Mouse (Mus musculus): ENCODE results near the gene Slc9a9.

Gene Slc9a9

GRCm38 (mm10) chr9:94838479-94839031 lies 168.8 kb downstream of the Slc9a9 start:
- DNase-seq (ENCODE audit: low read depth, low spot score) = no peak

- peak; percentile 21 for DNase-seq (ENCODE audit: low read depth, low spot score)
Observed at GRCm38 (mm10) chr9:94839204-94839603, 169.5 kb downstream of the Slc9a9 start.

DNA sequence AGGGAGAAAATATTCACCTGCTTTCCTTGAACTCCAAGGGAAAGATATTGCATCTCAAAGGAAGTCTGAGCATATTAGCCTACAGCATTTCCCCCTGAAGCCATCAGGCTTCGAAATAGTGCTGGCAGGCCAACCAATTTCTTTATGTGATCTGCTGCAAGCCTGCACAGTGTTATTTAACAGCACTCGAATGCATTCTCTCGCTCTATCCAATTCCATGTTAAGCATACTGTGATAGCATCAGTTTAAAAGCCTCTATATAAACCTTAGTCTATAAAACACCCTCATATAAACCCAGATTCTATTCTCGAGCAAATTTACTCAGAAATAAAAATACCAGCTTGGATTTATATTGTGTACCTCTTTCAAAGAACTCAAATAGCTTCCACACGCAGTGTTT lies 170.7 kb downstream of the Slc9a9 start:
- DNase-seq (ENCODE audit: low read depth, low spot score) = no peak

DNA sequence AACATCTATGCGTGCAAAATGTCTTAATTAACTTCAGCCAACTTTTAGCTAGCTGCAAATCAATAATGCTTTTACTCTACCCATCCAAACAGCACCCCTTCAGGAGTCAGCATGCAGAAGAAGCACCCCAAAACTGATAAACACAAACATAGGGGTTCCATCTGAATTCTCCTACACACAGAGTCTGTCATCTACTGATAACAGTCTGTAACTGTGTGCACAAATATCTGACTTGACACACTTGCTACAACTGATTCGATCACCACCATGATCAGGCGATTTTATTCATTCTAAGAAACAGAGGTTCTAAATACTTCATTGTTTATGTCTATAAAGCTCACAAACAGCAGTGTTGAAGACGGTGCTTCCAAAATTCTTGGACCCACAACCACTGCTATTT lies 171.3 kb downstream of the Slc9a9 start:
- DNase-seq (ENCODE audit: low read depth, low spot score) = no peak

DNA sequence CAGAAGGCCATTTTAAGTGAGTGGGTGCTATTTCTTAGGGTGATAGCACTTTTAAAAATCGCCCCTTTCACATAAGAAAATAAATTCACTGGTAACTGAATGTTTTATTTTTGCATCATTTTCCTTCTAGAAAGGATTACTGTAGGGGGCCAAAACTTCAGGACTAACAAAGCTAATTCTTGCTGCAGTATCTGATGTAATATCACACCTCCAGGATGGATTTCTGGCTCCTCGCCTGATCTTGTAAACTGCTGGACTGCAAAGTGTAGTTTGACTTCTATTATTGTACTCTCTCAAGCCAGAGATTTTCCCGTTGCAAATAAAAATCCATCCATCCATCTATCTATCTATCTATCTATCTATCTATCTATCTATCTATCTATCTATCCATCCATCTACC lies 174.5 kb downstream of the Slc9a9 start:
- no peak for DNase-seq (ENCODE audit: low read depth, low spot score)

DNA sequence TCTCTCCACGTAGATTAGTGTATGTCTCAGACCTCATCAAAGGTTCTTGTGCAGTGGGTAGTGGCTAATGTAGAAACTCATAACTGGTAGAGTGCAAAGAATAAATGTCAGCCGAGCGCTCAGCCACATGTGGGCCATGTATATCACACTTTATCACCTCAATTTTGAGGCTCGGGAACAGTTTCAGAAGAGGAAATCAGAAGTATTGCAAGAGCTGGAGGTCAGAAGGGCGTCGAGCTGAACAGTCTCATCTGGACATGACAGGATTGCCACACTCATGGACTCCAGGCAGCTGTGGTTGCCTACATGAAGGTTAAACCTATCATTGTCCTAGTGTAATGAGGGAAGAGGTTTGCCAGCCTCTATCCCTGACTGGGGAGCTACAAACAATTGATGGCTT lies 177.9 kb downstream of the Slc9a9 start:
- no peak for DNase-seq (ENCODE audit: low read depth, low spot score)

- DNase-seq (ENCODE audit: low read depth, low spot score) = no peak
Observed at GRCm38 (mm10) chr9:94851550-94851949, 181.8 kb downstream of the Slc9a9 start.

DNA sequence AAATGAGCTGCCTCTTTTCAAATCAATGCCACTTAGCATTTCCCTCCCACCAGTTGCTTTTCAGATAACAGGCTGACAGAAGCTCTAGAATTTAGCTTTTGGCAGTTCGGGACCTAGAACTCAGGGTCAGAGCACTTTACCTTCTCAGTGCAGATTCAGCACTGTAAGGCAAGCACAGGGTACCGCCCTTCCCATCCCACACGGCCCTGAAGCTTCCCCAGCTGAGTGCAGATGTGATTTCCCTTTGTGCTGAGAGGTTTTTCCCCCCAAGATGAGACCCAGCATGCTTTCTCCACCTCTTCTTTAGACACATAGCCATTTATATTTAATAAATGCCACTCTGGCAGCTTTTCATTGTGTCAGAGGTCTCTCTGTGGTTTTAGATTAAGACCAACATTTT lies 186.4 kb downstream of the Slc9a9 start:
- DNase-seq (ENCODE audit: low read depth, low spot score) = no peak

DNA sequence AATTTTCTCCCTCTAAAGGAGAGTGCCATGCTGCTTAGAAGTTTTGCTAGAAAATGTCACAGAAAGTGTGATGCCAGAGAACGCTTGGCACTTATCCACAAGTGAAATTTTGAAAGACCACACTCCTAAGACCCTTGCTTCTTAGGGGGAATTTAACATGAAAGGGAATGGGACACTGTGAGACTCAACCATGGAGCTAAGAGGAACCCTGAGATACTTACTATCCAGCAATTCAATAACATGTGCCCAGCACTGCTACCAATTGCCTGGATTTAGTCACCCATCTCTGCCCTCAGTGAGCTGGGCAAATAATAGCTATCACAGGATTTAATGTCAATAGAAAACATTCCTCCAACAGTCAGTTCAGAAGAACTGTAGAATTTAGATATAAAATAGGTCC lies 198.8 kb downstream of the Slc9a9 start:
- no peak for DNase-seq (ENCODE audit: low read depth, low spot score)

GRCm38 (mm10) chr9:94869023-94869799 lies 199.5 kb downstream of the Slc9a9 start:
- no peak for DNase-seq (ENCODE audit: low read depth, low spot score)

- no peak for DNase-seq (ENCODE audit: low read depth, low spot score)
Observed at GRCm38 (mm10) chr9:94882517-94882916, 212.8 kb downstream of the Slc9a9 start.

- no peak for DNase-seq (ENCODE audit: low read depth, low spot score)
Observed at GRCm38 (mm10) chr9:94883435-94883834, 213.7 kb downstream of the Slc9a9 start.

DNA sequence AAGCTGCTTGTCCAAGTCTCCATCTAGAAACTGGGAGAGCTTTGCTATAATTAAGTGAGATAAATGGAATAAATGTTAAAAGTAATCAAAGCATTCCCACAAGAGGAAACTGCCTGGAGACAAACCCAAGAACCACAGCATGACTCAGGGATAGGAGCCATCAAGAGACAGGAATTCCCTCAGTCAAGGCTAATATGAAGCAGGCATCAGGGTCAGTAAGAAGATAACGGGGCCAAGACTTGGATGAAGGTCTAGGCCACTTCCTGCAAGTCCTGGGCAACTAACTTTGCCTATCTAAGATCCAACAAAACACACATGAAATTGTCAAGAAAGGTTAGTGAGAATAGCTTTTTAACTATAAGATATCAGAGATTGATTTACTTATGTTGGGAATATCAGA lies 215.4 kb downstream of the Slc9a9 start:
- DNase-seq (ENCODE audit: low read depth, low spot score) = no peak

GRCm38 (mm10) chr9:94889647-94890046 lies 219.9 kb downstream of the Slc9a9 start:
- DNase-seq (ENCODE audit: low read depth, low spot score) = no peak

GRCm38 (mm10) chr9:94895882-94896281 lies 226.2 kb downstream of the Slc9a9 start:
- DNase-seq (ENCODE audit: low read depth, low spot score) = no peak

DNA sequence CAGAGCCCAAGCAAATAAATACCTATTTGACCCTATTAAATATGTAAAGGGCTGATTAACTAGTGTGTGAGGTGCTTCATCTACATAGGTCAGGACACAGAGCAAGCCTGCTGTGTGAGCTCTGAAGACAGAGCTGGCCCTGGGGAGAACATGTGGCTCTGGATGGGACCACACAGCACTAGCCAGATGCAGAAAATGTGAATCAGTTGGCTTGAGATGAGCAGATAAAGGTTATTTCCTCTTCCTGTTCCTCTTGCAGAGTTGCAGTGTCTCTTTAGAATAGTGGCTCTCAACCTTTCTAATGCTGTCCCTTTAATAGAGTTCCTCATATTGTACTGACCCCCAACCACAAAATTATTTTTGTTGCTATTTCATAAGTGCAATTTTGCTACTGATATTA lies 234.5 kb downstream of the Slc9a9 start:
- DNase-seq (ENCODE audit: low read depth, low spot score) = no peak

DNA sequence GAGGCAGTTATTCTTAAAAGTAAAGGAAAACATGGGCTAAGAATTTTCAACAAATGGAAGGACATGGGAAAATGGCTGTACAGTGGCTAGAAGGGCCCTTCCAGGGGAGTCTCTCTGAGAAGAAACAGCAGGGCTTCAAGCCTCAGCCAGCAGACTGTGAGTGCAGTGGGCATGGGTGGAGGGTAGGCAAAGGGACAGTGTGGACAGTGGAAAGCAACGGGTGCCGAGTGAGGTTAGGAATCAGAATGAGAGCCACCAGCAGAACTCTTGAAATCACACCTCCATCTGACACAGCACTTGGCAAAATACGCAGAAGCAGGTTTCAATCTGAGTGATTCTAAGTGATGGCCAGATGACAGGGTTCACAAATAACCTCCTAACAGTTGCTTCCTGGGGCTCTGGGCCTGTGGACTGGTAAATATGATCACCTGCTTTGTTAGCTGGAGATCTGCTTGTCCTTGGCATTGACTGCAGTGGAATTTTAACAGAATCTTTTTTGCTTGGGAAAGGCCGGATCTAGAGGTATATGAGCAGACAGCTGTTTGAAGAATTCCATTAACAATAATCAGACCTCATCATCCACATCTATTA lies 237.4 kb downstream of the Slc9a9 start:
- no peak for DNase-seq (ENCODE audit: low read depth, low spot score)

DNA sequence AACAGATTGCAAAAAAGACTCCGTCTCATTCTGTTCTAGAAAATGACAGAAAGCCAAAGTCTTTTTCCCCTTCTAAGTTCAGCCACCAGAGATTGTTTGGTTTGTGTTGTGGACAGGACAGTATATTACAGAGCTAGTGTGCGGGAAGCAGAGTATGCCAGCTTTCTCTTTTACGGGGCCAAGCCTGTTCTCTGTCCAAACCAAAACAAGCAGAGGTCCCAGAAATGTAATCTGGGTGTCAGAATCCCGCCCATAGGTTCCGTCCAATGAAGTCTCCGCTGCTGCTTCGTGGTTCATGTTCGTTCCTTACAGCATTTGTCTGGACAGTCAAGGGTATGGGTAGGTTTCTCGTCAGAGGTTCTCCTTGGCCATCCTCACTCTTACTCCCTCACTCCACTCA lies 242.4 kb downstream of the Slc9a9 start:
- DNase-seq (ENCODE audit: low read depth, low spot score) = no peak

- DNase-seq (ENCODE audit: low read depth, low spot score) = no peak
Observed at GRCm38 (mm10) chr9:94922062-94922461, 252.4 kb downstream of the Slc9a9 start.

- DNase-seq (ENCODE audit: low read depth, low spot score) = no peak
Observed at GRCm38 (mm10) chr9:94925845-94926244, 256.1 kb downstream of the Slc9a9 start.

- DNase-seq (ENCODE audit: low read depth, low spot score) = no peak
Observed at GRCm38 (mm10) chr9:94927101-94927500, 257.4 kb downstream of the Slc9a9 start.

GRCm38 (mm10) chr9:94945569-94946135 lies 275.9 kb downstream of the Slc9a9 start:
- DNase-seq (ENCODE audit: low read depth, low spot score) = no peak

DNA sequence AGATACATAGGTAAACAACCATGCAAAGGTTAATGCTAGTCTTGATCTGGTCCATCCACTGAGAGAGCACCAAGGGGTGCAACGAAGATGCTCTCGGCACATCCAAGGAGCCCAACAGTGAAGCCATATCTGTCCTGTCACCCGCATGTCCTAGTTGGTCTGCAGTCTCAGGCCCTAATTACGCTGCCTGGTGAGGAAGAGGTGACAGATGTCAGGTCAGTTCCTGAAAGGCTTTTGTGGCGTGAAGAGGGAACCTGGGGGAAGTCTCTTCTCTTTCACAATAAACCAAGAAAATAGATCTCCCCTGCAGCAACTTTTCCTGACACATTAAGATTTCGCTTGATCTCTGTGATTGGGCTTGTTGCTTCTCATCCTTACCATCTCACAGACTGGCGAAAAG lies 277.5 kb downstream of the Slc9a9 start:
- DNase-seq (ENCODE audit: low read depth, low spot score) = no peak

All from telencephalon, adult 2 months (tissue).